Mouse (Mus musculus) E14TG2a.4 (cell line): ENCODE data around the gene Pkig.

Experiments
- H3K27me3 ChIP-seq: 2 replicates; pipeline ENCODE4 v1.6.1; 2014; ENCODE audit warnings: low read length, control low read depth; ENCODE audit not compliant: insufficient read depth
- H3K36me3 ChIP-seq: 2 replicates; pipeline ENCODE4 v1.6.1; 2014; ENCODE audit warnings: low read length, control low read depth; ENCODE audit not compliant: insufficient read depth
- H3K4me1 ChIP-seq: replicated peaks from 2 replicates; pipeline ENCODE4 v1.6.1; 2014; ENCODE audit warnings: low read depth, low read length, control low read depth
- H3K4me3 ChIP-seq: replicated peaks from 2 replicates; pipeline ENCODE4 v1.5.1; 2014; ENCODE audit warnings: mild to moderate bottlenecking, low read length
- H3K9me3 ChIP-seq: 2 replicates; pipeline ENCODE4 v1.6.1; 2014; ENCODE audit warnings: low read length, control low read depth
- CTCF ChIP-seq: conservative IDR thresholded peaks from 2 replicates; pipeline ENCODE4 v1.5.1; 2014; ENCODE audit warnings: low read length
- NANOG ChIP-seq: IDR thresholded peaks from 2 replicates; pipeline ENCODE4 v1.6.1; 2014; ENCODE audit warnings: borderline replicate concordance, low read length, mixed read lengths
- POU5F1 ChIP-seq: IDR thresholded peaks from 2 replicates; pipeline ENCODE4 v1.6.1; 2014; ENCODE audit warnings: low read length, borderline replicate concordance

Gene Pkig

GRCm38 (mm10) chr2:163708763-163709250, 50.6 kb downstream of the Pkig start:
- Histone ChIP-seq H3K4me3 (no peak overlapping the region), H3K27me3 (no peaks in the 10 kb centered on the region)

GRCm38 (mm10) chr2:163710000-163710399, 51.8 kb downstream of the Pkig start:
- TF ChIP-seq NANOG (no peak), POU5F1 (no peak), CTCF (no peak)
- Histone ChIP-seq H3K27me3 (no peaks in the 10 kb centered on the region), H3K4me3 (no peak overlapping the region), H3K4me1 (no peaks in the 10 kb centered on the region), H3K9me3 (no peaks in the 10 kb centered on the region), H3K36me3 (no peaks in the 10 kb centered on the region)

More at GRCm38 (mm10) chr2:163708763-163709250, 50.6 kb downstream of the Pkig start:
- Histone ChIP-seq H3K4me1 (no peaks in the 10 kb centered on the region), H3K36me3 (no peaks in the 10 kb centered on the region; the same call in 1 of the 2 replicates), H3K9me3 (no peaks in the 10 kb centered on the region)
- TF ChIP-seq NANOG (no peak), CTCF (no peak), POU5F1 (no peak)

DNA sequence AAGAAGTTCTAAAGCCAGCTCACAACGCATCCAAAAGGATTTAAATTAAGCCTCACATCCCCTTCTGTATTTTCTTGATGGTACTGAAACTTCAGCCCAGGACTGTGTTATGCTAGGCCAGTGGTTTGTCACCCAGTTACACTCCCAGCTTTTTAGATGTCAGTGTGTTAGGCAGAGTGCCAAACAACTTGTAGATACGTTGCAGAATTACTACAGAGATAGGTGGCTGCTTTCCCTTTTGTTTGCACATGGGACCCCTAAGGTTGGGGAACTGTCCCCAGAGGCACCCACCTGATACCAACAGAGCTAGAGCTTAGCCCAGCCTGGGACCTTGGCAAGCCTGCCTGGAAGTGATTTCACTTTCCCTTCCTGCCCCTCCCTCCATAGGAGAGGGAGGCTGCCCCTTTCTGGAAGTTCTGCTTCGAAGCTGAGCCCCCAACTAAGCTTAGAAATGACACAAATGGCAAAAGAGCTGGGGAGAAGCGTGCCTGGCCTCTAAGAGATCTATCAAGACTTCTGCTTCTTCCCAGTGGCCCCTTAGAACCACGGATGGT, 52.5 kb downstream of the Pkig start:
- no peak for TF ChIP-seq CTCF
- no peak for TF ChIP-seq NANOG
- Histone ChIP-seq H3K4me3 (no peak overlapping the region), H3K4me1 (no peaks in the 10 kb centered on the region), H3K9me3 (no peaks in the 10 kb centered on the region), H3K36me3 (no peaks in the 10 kb centered on the region), H3K27me3 (no peaks in the 10 kb centered on the region)

- Histone ChIP-seq H3K4me3 (no peak overlapping the region), H3K36me3 (no peaks in the 10 kb centered on the region), H3K9me3 (no peaks in the 10 kb centered on the region), H3K27me3 (no peaks in the 10 kb centered on the region), H3K4me1 (no peaks in the 10 kb centered on the region)
- TF ChIP-seq CTCF (no peak), NANOG (no peak), POU5F1 (no peak)
Measured at GRCm38 (mm10) chr2:163711368-163711868, 53.2 kb downstream of the Pkig start.

DNA sequence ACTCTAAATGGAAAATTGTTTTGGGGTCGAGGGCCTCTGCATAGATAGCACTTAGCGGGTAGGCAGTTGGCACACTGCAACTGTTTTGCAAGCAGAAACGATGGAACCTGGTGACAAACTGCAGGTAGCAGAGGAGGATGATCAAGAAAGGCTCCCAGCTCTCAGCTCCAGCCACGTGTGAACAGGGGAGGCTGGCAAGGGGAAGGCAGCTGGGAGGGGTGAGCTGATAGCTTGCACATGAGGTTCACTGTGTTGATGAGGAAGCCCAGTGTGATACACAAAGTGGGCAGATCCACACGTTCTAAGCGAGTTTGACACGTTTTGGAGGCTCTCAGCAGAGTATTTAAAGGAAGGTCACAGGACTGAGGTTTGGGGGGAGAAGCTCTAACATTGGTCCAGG, 54.3 kb downstream of the Pkig start:
- TF ChIP-seq POU5F1: no peak
- TF ChIP-seq CTCF: no peak
- Histone ChIP-seq H3K27me3 (no peaks in the 10 kb centered on the region), H3K9me3 (no peaks in the 10 kb centered on the region), H3K4me1 (no peaks in the 10 kb centered on the region), H3K4me3 (no peak overlapping the region), H3K36me3 (no peaks in the 10 kb centered on the region)

DNA sequence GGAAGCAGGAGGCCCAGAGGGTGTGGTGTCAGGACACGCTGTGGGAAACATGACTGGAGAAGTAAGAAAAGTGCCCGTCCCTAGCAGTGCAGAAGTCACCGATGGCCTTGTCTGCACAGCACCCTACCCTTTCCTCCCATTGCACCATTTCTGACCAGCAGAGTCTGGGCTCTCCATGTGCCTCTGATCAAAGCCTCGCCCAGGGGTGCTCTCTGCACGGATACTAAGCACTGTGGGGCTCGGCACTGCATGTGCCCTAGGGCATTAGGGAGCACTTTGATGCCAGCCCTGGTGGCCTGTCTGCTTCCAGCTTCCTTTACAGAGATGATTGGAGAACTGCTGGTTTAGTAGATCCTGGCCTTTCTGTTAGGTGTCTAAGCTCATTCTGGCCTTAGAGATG, 54.7 kb downstream of the Pkig start:
- TF ChIP-seq NANOG (no peak), CTCF (no peak)
- Histone ChIP-seq H3K27me3 (no peaks in the 10 kb centered on the region), H3K36me3 (no peaks in the 10 kb centered on the region), H3K4me3 (no peak overlapping the region), H3K9me3 (no peaks in the 10 kb centered on the region), H3K4me1 (no peaks in the 10 kb centered on the region)

DNA sequence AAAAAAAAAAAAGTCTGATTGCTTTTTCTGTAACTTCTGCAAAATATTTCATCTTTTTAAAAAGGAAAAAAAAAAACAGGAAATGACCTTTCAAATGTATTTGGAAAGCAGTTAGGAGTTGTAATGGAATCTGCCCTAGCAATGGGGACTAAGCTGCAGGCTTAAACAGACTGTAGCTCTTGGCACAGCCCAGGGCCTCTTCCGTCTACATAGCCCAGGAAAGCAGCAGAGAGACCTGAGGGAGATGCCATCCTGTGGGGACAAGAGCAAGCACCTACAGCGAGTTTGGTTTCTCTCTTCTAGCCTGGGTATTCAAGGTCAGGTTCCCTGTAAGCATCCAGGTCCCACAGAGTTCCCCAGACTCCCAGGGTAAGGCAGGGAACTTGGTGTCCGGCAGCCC, 55.2 kb downstream of the Pkig start:
- Histone ChIP-seq H3K36me3 (no peaks in the 10 kb centered on the region), H3K4me1 (no peaks in the 10 kb centered on the region), H3K9me3 (no peaks in the 10 kb centered on the region), H3K27me3 (no peaks in the 10 kb centered on the region), H3K4me3 (no peak overlapping the region)
- TF ChIP-seq POU5F1 (no peak), NANOG (no peak), CTCF (no peak)

GRCm38 (mm10) chr2:163716448-163716847, 58.3 kb downstream of the Pkig start:
- Histone ChIP-seq H3K27me3 (no peaks in the 10 kb centered on the region), H3K36me3 (no peaks in the 10 kb centered on the region), H3K4me3 (no peak overlapping the region), H3K9me3 (no peaks in the 10 kb centered on the region), H3K4me1 (no peaks in the 10 kb centered on the region; the same call in 1 of the 2 replicates)
- TF ChIP-seq NANOG (no peak), CTCF (no peak), POU5F1 (no peak)

DNA sequence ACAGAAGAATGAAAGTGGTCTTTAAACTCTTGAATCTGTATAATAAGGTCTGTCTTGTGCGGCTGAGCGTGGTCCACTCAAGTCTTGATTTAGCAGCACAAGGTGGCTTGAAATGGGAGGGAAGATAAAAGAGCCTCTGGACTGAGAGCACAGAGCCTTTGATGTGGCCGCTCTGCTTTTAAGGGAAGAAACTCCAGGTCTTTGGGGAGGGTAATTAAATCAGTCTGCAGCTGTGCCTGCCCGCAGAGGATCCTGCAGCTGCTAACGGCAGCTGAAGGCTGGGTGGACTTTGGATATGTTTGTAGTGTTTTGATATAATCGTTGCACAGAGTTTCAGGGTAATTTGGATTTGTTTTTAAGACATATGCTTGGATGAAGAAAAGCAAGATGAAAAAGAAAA, 58.7 kb downstream of the Pkig start:
- TF ChIP-seq POU5F1 (no peak), NANOG (no peak), CTCF (no peak)
- H3K9me3 ChIP-seq: no peaks in the 10 kb centered on the region

More for the DNA sequence above, 58.7 kb downstream of the Pkig start:
- Histone ChIP-seq H3K4me3 (no peak overlapping the region), H3K4me1 (no peaks in the 10 kb centered on the region; the same call in 1 of the 2 replicates), H3K36me3 (no peaks in the 10 kb centered on the region), H3K27me3 (no peaks in the 10 kb centered on the region)
